Mouse (Mus musculus) right cerebral cortex, postnatal 10 days (tissue): ENCODE measurements around the gene Gm8797.
A peak's percentile ranks its signal among the peaks of the same experiment; 100 is the strongest.
"Not testable (repeated sequence)": the region's sequence is repeated elsewhere in the genome, so short reads cannot be mapped to it uniquely, and the experiment has no call there.

Experiments used
- DNase-seq, 2 experiments: peaks; one replicate each; pipeline ENCODE4 v3.0.0; 2021; ENCODE audit warnings: low spot score in 2 of 2

The Gm8797 gene

GRCm38 (mm10) chr3:5750506-5750905 is at the start of gene Gm8797:
Gene Gm8797 (plus strand): TSS chr3:5750806.
- DNase-seq = not testable (repeated sequence)

- no peak for DNase-seq
Observed at GRCm38 (mm10) chr3:5714481-5714880, 36.1 kb upstream of the Gm8797 start.

DNA sequence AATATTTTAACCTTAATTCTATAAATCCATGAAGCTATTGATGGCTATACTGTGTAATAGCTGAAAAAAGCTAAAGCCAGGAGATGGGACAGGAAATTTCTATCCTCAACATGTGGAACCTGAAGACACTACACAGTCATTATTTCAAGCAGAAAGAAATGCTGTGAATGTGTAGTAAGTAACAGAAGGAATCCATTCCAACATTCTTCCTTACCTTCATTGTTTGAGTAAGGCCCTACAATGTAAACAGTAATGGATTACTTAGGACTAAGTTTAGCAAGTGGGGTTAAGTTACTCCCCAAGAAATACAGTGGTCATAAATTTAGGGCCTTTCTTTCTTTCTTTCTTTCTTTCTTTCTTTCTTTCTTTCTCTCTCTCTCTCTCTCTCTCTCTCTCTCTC is 17.7 kb upstream of the Gm8797 start:
- DNase-seq = no peak

DNA sequence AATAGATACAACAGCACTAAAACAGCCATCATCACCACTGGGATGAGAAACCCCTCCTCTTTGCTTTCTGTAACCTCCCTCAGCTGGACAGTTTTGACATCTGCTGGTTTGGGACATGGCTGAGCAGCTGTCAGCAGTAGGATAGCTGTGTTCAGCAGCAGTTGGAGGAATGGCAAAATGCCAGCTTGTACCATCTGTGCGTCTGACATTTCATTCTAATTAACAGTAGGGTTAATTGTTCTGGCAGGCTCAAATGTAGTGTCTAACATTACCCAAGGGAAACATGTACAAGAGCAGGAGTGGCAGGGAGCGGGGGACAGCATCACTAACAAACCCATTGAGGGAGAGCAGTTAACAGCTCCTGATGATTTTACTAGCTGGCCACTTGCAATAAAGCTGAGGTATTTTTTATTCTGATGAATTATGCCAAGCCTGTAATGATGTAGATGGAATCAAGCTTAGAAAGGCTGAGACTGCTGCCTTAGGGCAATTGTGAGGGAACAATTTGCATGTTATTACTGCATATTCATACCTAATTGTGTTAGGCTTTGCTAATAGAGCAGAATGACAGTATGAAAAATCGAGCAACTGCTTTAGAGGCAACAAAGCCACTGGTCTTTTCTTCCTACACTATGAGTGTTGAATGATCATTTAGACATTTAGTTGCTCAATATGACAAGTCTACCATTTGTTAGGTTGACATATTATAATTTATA is 4.3 kb downstream of the Gm8797 start:
- DNase-seq = peak; percentile 73 to 85

- no peak for DNase-seq
Observed at GRCm38 (mm10) chr3:5766256-5766655, 15.7 kb downstream of the Gm8797 start.

DNA sequence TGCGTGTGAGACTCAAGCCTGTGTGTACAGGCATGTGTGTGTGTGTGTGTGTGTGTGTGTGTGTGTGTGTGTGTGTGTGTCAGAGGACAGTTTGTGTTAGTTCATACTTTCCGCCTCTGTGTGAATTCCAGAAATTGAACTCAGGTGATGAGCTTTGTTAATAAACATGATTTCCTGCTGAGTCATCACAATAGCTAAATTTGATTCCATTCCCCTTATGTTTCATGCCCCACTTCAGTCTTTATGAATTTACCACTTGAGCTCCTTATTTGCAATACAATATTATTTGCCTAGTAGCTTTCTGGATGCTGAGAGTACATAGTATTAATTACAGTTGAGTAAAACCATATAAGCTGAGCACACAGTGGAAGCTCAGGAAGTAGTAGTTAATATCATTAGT is 26.3 kb downstream of the Gm8797 start:
- DNase-seq = no peak
